Mouse (Mus musculus): ENCODE data around the gene Zfp493. TPM values are rescaled to one million over a fixed set of nuclear protein-coding genes. Genes with fewer than 3 reads are reported as not detected.
"Not testable (repeated sequence)": the region's sequence is repeated elsewhere in the genome, so short reads cannot be mapped to it uniquely, and the experiment has no call there.

Zfp493 gene
- polyA plus RNA-seq (2015; fragmentation: Nextera tagmentation; extraction: Ambion mirVana) = 2.5 and 2.9 TPM in 2 replicates

GRCm38 (mm10) chr13:67779265-67780221 is at the start of gene Zfp493:
Gene Zfp493 (plus strand): TSS chr13:67779693.
- Histone ChIP-seq H3K27ac (peak within 1 kb of the TSS; percentile 43; the same call in 1 of the 2 replicates), H3K4me3 (peak within 1 kb of the TSS; percentile 60), H3K4me2 (peak within 1 kb of the TSS; percentile 81), H3K9me3 (no peaks in the 10 kb centered on the region), H3K9ac (peak within 1 kb of the TSS; percentile 54), H3K4me1 (peaks cover 4% of the 10 kb centered on the region; the same call in 1 of the 2 replicates), H3K36me3 (no peaks in the 10 kb centered on the region), H3K27me3 (no peaks in the 10 kb centered on the region)
- ATAC-seq (ENCODE audit: borderline replicate concordance, extremely low read depth, low FRiP score, low TSS enrichment) = peak; percentile 95
- 6% methylated on average over 26 of the region's 26 CpGs for WGBS

- not testable (repeated sequence) for H3K4me2 ChIP-seq; H3K27ac ChIP-seq; H3K4me3 ChIP-seq; H3K9ac ChIP-seq; H3K9me3 ChIP-seq; ATAC-seq (ENCODE audit: borderline replicate concordance, extremely low read depth, low FRiP score, low TSS enrichment); H3K27me3 ChIP-seq; H3K4me1 ChIP-seq; H3K36me3 ChIP-seq
- 92% methylated on average over 9 of the region's 9 CpGs for WGBS
Measured at GRCm38 (mm10) chr13:67734391-67734790, 45.1 kb upstream of the Zfp493 start.

- ATAC-seq (ENCODE audit: borderline replicate concordance, extremely low read depth, low FRiP score, low TSS enrichment) = no peak
- WGBS = 88% methylated on average over 3 of the region's 3 CpGs
- no peak overlapping the region for H3K27ac ChIP-seq
- H3K4me2 ChIP-seq = no peak overlapping the region
- no peaks in the 10 kb centered on the region for H3K9me3 ChIP-seq
- H3K4me3 ChIP-seq = no peak overlapping the region
- no peaks in the 10 kb centered on the region for H3K27me3 ChIP-seq
- H3K36me3 ChIP-seq = peaks cover 2% of the 10 kb centered on the region
- H3K9ac ChIP-seq = no peak overlapping the region
- no peaks in the 10 kb centered on the region for H3K4me1 ChIP-seq
Measured at GRCm38 (mm10) chr13:67742941-67743340, 36.6 kb upstream of the Zfp493 start.

GRCm38 (mm10) chr13:67743896-67744295 is 35.6 kb upstream of the Zfp493 start:
- H3K4me3 ChIP-seq = no peak overlapping the region
- H3K4me1 ChIP-seq = no peaks in the 10 kb centered on the region
- no peak overlapping the region for H3K27ac ChIP-seq
- H3K9ac ChIP-seq = no peak overlapping the region
- no peak overlapping the region for H3K4me2 ChIP-seq
- 87% methylated on average over 9 of the region's 9 CpGs for WGBS
- H3K9me3 ChIP-seq = no peaks in the 10 kb centered on the region
- no peaks in the 10 kb centered on the region for H3K27me3 ChIP-seq
- peaks cover 11% of the 10 kb centered on the region for H3K36me3 ChIP-seq
- no peak for ATAC-seq (ENCODE audit: borderline replicate concordance, extremely low read depth, low FRiP score, low TSS enrichment)

GRCm38 (mm10) chr13:67754333-67755306 is 24.9 kb upstream of the Zfp493 start, which contains the start of gene Zfp85:
Gene Zfp85 (minus strand): TSS chr13:67755228.
- 5% methylated on average over 24 of the region's 24 CpGs for WGBS
- no peaks in the 10 kb centered on the region for H3K27me3 ChIP-seq
- H3K9ac ChIP-seq = peak within 1 kb of the TSS; percentile 51
- peak; percentile 93 for ATAC-seq (ENCODE audit: borderline replicate concordance, extremely low read depth, low FRiP score, low TSS enrichment)
- H3K36me3 ChIP-seq = peaks cover 9% of the 10 kb centered on the region; the same call in 1 of the 2 replicates
- peak within 1 kb of the TSS; percentile 69 for H3K4me3 ChIP-seq
- H3K27ac ChIP-seq = peak within 1 kb of the TSS; percentile 87
- H3K4me1 ChIP-seq = 0 out of 2 replicates have a peak, but pooled peaks cover 3% of the 10 kb centered on the region
- no peaks in the 10 kb centered on the region for H3K9me3 ChIP-seq
- peak within 1 kb of the TSS; percentile 70 for H3K4me2 ChIP-seq

- H3K27ac ChIP-seq = no peak overlapping the region
- no peak overlapping the region for H3K4me3 ChIP-seq
- no peaks in the 10 kb centered on the region for H3K27me3 ChIP-seq
- no peak overlapping the region for H3K9ac ChIP-seq
- no peak for ATAC-seq (ENCODE audit: borderline replicate concordance, extremely low read depth, low FRiP score, low TSS enrichment)
- H3K4me2 ChIP-seq = no peak overlapping the region
- H3K9me3 ChIP-seq = no peaks in the 10 kb centered on the region
- 72% methylated on average over 6 of the region's 6 CpGs for WGBS
- peaks cover 6% of the 10 kb centered on the region; the same call in 1 of the 2 replicates for H3K36me3 ChIP-seq
- H3K4me1 ChIP-seq = 0 out of 2 replicates have a peak, but pooled peaks cover 3% of the 10 kb centered on the region
Measured at GRCm38 (mm10) chr13:67755761-67756160, 23.7 kb upstream of the Zfp493 start.

- H3K9me3 ChIP-seq = no peaks in the 10 kb centered on the region
- no peak overlapping the region for H3K4me3 ChIP-seq
- H3K4me2 ChIP-seq = no peak overlapping the region
- WGBS = 52% methylated on average over 1 of the region's 1 CpGs
- no peaks in the 10 kb centered on the region for H3K27me3 ChIP-seq
- no peak overlapping the region for H3K9ac ChIP-seq
- no peak for ATAC-seq (ENCODE audit: borderline replicate concordance, extremely low read depth, low FRiP score, low TSS enrichment)
- no peaks in the 10 kb centered on the region for H3K36me3 ChIP-seq
- H3K27ac ChIP-seq = no peak overlapping the region
- H3K4me1 ChIP-seq = no peaks in the 10 kb centered on the region
Measured at GRCm38 (mm10) chr13:67759966-67760365, 19.5 kb upstream of the Zfp493 start.

GRCm38 (mm10) chr13:67763031-67763768 is 16.3 kb upstream of the Zfp493 start:
- Histone ChIP-seq H3K9ac (no peak overlapping the region), H3K4me3 (no peak overlapping the region), H3K27ac (peak overlapping the region; percentile 82), H3K36me3 (no peaks in the 10 kb centered on the region), H3K9me3 (no peaks in the 10 kb centered on the region), H3K4me1 (no peaks in the 10 kb centered on the region), H3K27me3 (no peaks in the 10 kb centered on the region), H3K4me2 (no peak overlapping the region)
- WGBS = 53% methylated on average over 2 of the region's 2 CpGs
- ATAC-seq (ENCODE audit: borderline replicate concordance, extremely low read depth, low FRiP score, low TSS enrichment) = peak; percentile 84

- Histone ChIP-seq H3K9me3 (no peaks in the 10 kb centered on the region), H3K27me3 (no peaks in the 10 kb centered on the region), H3K4me2 (no peak overlapping the region), H3K4me1 (no peaks in the 10 kb centered on the region), H3K9ac (no peak overlapping the region), H3K36me3 (no peaks in the 10 kb centered on the region), H3K27ac (no peak overlapping the region), H3K4me3 (no peak overlapping the region)
- 92% methylated on average over 10 of the region's 10 CpGs for WGBS
- no peak for ATAC-seq (ENCODE audit: borderline replicate concordance, extremely low read depth, low FRiP score, low TSS enrichment)
Measured at GRCm38 (mm10) chr13:67791921-67792455, 12.5 kb downstream of the Zfp493 start.

- ATAC-seq (ENCODE audit: borderline replicate concordance, extremely low read depth, low FRiP score, low TSS enrichment) = no peak
- Histone ChIP-seq H3K27me3 (no peaks in the 10 kb centered on the region), H3K27ac (no peak overlapping the region)
Measured at GRCm38 (mm10) chr13:67798618-67799017, 19.1 kb downstream of the Zfp493 start.

GRCm38 (mm10) chr13:67799151-67799550 is 19.7 kb downstream of the Zfp493 start:
- not testable (repeated sequence) for H3K27me3 ChIP-seq; H3K4me2 ChIP-seq; H3K36me3 ChIP-seq; ATAC-seq (ENCODE audit: borderline replicate concordance, extremely low read depth, low FRiP score, low TSS enrichment); H3K9me3 ChIP-seq; H3K27ac ChIP-seq; H3K9ac ChIP-seq; H3K4me1 ChIP-seq; H3K4me3 ChIP-seq
- WGBS = 89% methylated on average over 3 of the region's 3 CpGs

More at GRCm38 (mm10) chr13:67798618-67799017, 19.1 kb downstream of the Zfp493 start:
- Histone ChIP-seq H3K36me3 (no peaks in the 10 kb centered on the region), H3K9ac (no peak overlapping the region), H3K4me2 (no peak overlapping the region), H3K9me3 (no peaks in the 10 kb centered on the region), H3K4me3 (no peak overlapping the region), H3K4me1 (no peaks in the 10 kb centered on the region)
- 92% methylated on average over 3 of the region's 3 CpGs for WGBS

Data from lung, embryonic 15.5 days (tissue).